Mouse (Mus musculus) adrenal gland, postnatal 25 days (tissue): ENCODE data around the gene Mettl17. TPM values are rescaled to one million over a fixed set of nuclear protein-coding genes. Genes with fewer than 3 reads are reported as not detected.
"Not testable (repeated sequence)": the region's sequence is repeated elsewhere in the genome, so short reads cannot be mapped to it uniquely, and the experiment has no call there.

ENCODE experiments used
- DNase-seq: peaks from one replicate; pipeline ENCODE4 v3.0.0; 2021; ENCODE audit warnings: mixed read lengths
- total RNA-seq: library from RNA; stranded (reverse); gene quantifications from 2 replicates; pipeline ENCODE4 v1.2.3, GENCODE M21; 2021

Gene Mettl17
- total RNA-seq, 1 experiment from 2014 or later: 42.2 TPM

DNA sequence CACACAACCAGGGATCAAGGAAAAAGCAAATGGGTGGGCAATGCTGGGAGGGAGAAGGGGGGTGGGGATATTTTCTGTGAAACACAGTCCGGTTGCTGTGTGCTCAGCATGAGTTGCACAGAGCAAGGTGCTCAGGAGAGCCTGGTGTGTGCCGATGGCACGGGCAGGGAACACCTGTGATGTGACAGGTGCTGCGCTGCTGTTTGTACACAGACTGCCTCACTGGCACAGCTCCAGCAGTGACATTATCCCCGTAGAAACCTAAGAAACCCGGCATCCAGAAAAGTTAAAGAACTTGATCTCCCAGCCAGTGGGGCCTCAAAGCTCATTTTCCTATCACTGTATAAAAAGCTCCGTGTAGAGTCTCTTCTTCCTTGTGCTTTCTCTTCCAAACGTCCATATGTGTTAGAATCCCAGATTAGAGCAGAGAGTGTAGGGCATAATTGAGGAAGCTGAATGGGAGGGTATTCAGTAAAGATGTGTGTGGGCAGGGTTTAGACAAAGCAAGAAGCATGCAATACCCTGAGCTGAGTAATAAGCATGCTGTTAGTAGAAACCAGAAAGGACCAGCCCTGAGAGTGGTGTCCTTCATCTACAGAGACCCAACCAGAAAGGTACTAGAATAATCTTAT lies 12.0 kb downstream of the Mettl17 start:
- DNase-seq: no peak

DNA sequence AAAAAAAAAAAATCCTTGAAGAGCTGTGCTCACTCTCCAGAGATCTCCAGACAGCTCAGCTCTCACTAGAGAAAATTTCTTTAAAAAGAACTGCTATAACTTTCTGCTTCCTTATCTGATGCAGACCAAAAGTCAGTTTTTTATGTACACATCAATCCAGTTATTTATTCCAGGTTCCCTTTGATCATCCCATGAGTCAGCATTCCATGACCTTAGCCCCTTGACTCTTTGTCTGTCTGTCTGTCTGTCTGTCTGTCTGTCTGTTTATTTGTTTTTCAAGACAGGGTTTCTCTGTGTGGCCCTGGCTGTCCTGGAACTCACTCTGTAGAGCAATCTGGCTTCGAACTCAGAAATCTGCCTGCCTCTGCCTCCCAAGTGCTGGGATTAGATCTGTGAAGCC lies 14.7 kb downstream of the Mettl17 start:
- DNase-seq: no peak

DNA sequence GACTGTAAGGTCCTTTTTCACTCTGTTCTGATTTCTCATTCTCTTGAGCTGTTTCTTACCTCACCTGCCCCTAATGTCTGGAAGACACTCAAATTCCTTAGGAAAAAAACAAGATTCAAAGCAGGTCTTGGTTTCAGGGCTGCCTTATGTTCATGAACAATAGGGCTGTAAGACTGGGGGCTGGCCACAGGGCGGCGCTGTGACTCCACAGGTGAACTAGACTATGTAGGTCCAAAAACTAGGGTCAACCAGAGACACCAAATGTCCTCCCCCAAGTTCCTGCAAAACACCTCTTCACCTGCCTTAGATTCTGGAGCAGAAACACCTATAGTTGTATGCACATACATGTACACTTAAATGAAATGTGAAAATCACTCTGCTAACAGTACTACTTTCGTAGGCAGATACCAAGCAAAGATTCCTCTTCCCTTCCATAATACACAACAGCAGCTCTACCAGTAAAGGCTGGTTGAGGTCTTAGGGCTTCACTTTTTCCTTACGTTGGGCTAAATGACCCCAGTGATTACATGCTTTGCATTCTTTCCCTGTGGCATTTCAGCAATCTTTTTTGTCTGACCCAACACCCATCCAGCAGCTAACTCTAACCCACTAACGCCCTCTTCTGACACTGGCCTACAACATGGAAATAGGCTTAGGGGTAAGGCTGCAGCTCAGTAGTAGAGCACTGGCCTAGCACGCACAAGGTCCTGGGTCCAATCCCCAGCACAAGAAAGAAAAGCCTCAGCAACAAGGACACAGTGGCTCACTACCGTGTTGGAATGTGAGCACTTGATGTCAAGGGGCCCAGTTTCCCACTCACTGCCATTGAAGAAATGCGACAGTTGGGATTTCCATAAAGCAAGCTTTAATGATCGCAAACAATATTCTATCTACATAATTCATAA lies 18.4 kb downstream of the Mettl17 start:
- peak; percentile 87 for DNase-seq

DNA sequence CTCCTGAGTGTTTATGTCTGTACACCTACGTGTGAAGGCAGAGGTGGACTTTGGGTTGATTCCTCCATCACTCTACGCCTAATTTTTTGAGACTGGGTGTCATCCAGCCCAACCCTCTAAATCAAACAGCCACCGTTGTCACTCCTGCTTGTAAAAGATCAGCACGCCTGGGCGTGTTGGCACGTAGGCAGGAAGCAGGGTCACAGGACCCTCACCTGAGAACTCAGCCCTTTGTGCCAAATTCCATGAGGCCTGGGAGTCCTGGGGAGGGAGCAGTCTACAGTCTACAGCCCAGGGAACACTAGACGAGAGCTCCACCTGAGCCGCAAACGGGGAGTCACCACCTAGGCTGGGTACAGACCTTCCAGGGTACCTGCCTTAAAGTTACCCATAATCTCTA lies 19.1 kb downstream of the Mettl17 start:
- DNase-seq: no peak

DNA sequence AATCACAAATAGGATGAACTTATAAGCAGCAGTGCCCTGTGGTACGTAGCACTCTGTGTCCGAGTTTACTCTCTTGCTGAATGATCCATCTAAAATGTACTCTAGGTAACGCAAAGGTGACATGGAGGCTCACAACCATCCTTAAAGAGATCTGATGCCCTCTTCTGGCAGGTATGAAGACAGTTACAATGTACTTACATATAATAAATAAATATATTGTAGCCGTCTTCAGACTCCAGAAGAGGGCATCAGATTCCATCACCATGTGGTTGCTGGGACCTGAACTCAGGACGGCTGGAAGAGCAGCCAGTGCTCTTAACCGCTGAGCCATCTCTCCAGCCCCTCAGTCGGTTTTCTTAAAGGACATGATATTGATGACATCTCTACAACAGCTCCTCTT lies 20.1 kb downstream of the Mettl17 start:
- DNase-seq: no peak

DNA sequence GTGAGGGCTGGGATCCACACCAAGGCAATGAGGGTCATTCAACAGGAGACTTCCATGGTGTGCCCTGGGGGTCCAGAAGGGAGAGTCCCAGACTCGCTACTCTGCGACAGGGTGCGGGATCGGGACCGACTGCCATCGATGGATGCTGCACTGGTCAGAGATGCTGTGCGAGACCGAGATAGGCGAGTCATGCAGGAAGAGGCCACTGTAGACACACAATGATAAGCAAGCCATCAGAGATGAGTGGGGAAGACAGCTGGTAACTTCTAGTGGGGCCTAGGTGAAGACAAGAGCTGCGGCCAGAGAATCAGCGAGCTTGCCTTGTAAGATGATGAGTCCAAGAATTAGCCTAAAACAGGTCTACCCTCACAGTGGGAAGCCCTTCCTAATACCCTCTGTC lies 21.5 kb downstream of the Mettl17 start:
- no peak for DNase-seq

DNA sequence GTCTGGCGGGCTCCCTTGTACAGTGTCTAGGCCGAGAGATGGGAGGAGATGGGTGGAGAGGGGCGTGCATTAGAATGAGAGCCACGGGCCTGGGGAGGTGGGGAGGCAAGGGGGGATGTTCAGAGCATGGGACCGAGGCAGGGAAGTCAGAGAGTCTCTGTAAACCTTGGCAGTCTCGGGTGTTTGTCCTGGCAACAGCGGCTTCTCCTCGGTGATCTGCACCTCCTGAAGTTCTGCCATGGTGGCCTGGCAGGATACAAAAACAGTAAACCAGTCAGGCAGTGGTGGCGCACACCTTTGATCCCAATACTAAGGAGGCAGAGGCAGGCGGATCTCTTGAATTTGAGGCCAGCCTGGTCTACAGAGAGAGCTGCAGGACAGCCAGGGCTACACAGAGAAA lies 26.7 kb downstream of the Mettl17 start:
- DNase-seq: no peak

DNA sequence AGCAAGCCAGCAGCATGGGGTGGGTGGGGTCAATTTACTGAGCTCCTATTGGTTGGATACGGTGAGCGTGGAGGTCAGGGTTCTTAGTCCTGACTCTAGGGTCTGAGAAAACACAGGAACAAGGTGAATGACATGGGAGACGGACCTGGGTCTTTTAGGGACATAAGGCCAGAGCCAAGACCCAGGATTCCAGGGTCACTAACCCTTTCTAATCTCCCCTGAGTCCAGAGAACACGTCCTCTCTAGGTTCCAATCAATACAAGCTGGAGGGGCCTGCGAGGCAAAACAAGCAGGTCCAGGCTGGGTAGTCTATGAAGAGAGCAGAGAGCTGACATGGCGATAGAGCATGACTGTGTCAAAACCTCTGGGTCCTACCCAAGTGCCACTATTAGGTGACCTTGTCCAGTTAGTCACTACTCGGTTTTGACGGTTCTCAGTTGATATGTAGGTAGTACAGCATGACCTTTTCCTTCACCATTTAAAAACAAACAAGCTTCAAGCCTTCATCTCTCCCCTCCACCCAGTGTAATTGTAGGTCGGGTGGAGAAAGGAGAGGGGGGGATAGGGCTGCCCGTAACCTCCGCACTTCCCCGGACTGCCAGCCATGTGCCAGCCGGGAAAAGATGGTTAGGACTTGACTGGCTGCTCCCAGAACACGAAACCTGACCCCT lies 27.9 kb downstream of the Mettl17 start:
- DNase-seq: no peak

DNA sequence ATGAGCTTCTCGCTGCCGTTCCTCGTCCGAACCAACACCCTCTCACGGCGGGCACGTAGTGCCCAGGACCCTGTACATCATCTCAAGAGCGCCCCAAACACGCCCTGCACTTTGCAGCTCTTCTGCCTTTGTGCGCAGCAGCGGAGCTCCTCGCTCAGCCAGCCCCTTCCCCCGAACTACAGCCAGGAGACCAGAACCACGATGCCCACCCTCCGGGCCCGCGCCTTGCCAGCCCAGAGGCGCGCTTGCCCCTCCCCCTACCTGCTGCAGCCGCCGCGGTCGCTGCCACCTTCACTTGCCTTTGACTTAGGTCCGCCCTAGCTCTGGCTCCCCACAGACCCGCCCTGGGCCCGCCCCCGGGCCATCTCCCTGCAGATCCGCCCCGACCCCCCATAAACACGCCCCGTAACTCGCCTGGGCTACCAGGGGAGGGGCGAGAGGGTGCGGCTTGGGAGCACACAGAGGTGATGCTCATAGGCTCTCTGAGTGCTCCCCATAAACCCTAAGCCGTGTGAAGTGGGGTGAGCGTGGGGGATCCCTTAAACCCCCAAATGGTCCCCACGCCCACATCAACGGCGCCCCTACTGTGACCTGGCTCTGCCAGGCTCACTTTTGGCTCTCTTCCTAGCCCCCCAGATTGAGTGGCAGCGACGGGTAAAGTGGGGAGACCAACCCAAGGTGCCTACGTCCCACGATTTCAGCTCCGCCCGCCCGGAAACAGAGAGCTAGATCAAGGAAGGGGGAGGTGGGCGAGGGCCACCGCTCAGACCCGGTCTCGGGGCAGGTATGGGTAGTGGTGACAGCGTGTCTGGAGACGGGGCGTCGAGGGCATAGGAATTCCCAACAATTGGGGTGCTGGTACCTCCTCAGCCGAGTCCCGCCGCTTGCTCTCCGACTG lies 28.7 kb downstream of the Mettl17 start:
- peak; percentile 88 for DNase-seq

DNA sequence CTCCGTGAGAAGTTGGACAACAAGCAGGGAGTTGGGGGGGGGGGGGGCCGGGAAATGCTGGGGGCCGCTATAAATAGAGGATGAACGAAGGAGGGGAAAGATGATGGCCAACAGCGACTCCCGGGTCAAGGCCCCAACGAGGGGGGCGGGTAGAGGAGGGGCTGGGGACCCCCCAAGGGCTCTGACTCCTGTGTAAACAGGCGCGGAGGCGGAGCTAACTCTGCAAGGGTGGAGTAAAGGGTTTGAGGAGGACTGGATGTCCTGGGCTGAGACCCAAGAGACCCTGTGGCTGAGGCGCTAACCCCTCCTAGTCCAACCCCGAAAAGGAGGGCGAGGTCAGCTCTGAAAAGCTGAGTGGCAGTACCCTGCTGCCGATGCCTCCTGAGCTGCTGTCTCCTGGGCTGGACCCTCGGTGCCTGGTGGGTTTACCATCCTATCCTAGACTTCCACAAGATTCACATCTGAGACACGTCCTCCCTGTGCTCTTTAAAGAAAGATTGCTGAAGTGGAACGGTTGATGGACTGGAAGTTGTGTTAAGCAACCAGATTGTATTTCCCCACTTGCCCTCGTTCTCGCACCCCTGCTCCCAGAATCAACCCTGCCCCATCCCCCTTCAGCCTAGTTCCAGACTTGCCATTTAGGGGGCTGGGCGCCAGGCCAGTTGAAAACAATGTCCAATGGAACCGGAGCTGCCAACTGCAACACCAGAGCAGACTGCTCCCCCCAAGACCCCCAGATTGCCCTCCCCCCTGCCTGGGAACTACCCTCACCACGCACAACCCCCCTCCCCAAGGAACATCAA lies 29.5 kb downstream of the Mettl17 start, which contains the start of gene Ndrg2:
Gene Ndrg2 (minus strand): TSS at position 199 of the 803 bp plus-strand sequence.
- DNase-seq: peak; percentile 70

DNA sequence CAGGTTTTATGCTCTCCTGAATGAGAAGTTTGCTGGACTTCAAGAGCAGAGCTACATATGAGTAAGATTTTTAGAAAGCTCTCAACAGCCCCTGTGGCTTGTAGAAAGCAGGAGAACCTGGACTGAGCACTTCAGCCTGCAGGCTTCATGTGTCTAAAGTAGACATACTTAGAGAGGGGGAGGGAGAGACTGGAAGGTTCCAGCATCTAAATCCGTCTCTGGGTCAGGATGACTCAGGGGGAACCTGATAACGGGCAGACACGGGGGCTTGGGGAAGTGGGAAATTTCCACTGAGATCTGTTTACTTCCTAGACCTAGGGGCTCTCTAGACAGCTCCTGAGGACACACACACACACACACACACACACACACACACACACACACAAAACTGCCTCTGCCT lies 30.4 kb downstream of the Mettl17 start:
- no peak for DNase-seq

DNA sequence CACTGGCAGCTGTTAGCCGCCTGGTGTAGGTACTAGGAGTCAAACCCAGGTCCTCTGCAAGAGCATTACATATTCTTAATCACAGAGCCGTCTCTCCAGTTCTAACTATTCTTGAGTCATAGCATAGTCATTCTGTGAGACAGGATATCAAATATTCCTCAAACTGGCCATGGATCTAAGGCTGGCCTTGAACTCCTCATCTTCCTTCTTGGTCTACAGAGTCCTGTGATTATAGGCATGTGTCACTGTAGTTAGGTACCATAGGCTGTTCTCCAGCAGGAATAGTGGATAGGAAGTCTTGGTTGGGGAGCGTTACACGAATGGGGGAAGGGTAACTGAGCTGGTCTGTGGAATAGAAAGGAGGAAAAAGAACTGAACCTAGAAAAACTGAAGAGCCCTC lies 31.9 kb downstream of the Mettl17 start:
- DNase-seq: no peak

DNA sequence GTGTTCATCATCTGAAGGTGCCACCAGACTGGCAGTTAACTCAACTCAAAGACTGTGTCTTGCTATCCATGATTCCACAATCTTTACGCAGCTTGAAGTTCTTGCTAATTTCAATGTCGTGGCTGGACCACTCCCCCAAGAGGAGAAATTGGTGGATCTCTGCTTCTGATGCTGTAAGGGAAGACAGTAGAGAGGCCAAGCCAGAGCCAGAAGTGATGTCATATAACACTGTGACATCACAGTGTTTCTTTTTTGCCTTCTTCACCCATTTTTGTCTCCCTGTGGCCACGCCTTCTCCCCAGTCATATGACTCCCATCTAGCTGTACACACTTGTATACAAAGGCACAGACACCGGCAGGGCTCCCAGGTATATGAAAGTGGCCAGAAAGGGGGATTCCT lies 33.5 kb downstream of the Mettl17 start, which contains the start of gene Tppp2:
Gene Tppp2 (plus strand): TSS at position 301 of the 400 bp plus-strand sequence.
- no peak for DNase-seq

DNA sequence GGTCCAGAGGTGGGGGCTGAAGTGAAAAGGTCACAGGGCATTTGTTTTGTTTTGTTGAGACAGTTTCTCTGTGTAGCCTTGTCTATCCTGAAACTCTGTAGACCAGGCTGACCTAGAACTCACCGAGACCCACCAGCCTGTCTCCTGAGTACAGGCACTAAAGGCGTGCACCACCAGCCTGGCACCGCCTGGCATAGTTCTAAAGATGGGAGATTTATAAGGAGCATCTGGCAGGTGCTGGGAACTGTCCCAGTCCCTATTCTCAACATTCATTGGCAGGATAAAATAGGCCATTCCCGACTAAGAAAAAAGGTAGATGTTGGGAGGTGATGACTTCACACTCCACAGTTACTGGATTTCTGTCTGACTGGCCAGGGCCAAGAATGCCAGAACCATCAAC lies 34.3 kb downstream of the Mettl17 start:
- no peak for DNase-seq

DNA sequence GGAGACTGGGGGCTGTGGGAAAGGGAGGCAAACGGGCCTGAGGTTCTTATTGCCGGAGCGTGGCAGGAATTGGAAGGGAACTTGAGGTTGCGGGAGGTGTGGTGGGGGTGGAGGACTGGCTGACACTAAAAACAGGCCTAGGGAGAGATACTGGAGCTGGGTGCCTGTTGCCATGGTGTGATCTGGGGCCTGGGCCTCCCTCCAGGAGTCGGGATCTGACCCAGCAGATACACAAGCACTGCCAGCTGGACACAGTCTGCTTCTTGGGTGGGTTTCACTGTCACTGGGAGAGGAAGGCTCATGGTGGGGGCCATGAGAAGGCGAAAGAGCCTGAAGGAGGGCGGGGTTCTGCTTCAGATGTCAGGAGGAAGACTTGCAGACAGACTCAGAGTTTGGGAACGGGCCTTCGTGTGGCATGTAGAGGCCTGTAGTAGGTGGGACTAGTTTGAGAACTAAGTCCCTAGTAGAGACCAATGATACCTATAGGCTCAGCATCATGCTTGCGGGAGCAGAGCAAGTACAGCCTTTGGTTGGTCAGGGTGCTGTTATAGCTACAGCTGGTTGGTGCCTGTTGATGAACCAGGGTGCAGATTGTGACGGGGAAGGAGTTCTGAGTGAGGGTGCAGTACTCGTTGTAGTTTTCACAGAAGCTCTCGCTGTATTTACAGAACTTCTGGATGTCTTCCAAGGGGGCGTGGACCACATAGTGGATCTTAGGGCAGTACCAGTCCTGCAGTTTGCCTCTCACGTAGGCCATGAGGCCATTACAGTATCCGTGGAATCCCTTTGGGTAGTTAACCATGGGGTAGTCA lies 37.3 kb downstream of the Mettl17 start:
- no peak for DNase-seq

DNA sequence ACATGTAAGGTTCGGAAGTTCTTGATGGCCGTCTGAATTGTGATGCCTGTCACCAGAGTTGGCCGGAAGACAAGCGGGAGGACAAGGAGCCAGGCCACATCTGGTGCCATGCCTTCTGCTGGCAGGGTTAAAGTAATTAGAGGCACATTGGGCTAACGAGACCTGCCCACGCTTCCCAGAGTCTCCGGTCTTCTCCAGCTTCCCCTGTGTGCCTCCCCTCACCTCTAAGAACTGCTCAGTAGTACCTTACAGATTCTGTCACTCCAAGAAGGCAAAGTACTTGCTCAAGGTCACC lies 37.9 kb downstream of the Mettl17 start, which contains the start of gene Rnase13:
Gene Rnase13 (minus strand): TSS at position 203 of the 295 bp plus-strand sequence.
- no peak for DNase-seq

DNA sequence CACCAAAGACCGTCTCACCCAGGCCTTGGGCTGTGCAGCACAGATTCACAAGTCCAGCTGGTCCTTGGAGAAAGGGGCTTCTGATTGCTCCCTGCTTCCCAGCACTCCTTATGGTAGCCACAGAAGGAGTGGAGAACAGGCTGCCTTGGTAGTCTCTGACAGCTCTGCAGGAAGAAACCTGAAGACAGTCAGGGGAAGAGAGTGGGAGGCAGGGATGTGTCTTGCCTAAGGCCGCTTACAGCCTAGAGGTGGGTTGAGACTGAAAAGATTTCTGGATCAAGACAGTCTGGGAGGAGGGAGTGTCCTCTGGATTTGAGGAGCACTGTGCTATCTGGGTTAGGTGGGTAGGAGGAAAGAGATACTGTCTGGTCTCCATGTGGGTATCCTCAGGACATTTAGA lies 38.3 kb downstream of the Mettl17 start:
- no peak for DNase-seq

DNA sequence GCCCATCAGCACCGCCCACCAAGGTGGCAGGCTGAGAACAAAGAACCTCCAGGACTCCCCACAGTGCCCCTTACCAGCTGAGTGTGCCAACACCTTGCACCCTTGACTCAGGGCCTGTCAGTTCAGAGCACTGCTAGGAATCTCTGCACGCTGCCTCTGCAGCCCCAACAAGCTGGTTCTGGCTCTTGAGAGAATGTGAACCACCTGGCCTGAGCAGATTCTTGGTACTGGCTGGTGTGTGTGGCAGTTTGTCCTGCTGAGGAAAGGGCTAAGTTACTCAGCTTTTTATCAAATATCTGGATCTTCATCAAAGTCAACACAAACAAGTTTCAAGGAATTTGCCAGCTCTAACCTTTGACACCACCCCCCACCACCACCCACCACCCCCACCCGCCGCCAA lies 38.9 kb downstream of the Mettl17 start:
- no peak for DNase-seq

DNA sequence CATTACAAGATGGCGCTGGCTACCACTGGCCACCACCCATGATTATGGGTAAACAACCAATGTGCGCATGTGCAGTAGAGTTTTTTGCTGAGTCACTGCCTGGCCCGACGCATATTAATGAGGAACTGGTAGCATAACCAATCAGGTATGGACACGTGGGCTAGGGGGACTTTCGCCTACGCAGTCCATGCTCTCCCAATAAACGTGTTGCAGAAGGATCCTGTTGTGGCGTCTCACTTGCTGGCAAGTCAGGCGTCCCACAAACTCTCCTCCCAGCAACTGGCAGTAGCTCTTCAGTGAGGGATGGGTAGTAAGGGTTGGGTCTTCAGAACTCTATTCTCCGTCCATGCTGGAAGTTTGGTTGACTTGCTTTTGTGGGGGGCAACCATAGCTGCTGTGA lies 42.3 kb downstream of the Mettl17 start:
- not testable (repeated sequence) for DNase-seq

DNA sequence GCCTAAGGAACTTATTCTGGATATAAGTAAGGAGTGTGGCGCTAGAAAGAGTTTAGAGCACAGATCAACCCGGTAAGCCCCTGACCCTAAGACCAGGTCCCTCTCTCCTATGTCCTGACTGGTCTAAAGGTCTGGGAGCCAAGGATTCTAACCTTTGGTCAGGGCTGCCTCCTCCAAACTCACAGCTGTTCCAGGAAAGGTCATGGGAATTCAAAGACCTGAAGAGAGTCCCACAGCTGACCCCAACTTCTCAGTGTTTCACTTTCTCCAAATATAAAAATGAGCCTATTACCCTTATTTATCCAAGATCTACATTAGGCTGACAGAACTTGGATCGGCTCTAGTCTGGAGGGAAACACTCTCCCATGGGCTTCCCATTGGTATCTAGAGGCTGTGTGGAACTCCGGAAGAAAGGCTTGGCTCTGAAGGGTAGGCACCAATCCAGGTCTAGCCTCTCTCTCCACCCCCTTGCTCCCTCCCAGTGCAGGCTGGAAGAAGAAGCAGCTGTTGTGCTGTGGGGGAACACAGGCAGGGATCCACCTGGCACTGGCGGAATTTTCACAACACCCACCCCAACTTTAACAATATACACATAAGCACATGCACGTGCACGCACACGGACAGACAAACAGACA lies 44.8 kb downstream of the Mettl17 start:
- no peak for DNase-seq
